Mouse (Mus musculus): ENCODE results near the gene Reep6. TPM values are rescaled to one million over a fixed set of nuclear protein-coding genes. Genes with fewer than 3 reads are reported as not detected.

Gene Reep6
- total RNA-seq, 2 experiments from 2014 or later: 13.3 to 14.8 TPM

DNA sequence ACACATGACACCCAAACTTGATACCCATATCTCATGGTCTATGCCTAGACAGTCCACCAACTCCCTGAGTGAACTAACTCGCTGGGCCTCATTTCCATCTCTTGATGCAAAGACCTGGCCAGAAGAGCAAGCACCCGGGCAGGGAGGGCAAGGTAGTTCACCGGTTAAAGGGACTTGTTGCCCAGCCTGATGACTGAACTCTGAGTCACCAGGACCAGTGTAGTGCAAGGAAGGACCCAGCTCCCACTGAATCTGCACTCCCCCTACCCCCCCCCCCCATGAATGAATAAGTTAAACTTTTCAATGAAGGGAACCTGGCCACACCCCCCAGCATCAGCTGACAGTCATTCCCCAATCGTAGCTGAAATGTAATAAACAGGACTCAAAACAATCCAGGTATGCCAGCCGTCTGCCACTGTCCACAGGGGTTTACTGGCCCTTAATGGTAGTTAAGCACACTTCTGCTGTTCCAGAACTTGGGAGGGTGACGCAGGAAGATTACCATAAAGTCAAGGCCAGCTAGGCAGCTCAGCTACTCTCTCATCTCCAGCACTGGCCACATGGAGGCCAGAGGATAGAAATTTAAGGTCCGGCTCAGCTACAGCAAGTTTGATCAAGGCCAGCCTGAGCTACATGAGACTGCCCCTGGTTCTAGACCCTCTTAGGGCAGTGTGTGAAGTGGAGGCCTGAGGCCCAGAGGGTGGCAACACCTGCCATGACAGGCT lies 53.0 kb downstream of the Reep6 start:
- intact Hi-C loops (cut with DNase I): no loop called here
- DNase-seq: no peak

DNA sequence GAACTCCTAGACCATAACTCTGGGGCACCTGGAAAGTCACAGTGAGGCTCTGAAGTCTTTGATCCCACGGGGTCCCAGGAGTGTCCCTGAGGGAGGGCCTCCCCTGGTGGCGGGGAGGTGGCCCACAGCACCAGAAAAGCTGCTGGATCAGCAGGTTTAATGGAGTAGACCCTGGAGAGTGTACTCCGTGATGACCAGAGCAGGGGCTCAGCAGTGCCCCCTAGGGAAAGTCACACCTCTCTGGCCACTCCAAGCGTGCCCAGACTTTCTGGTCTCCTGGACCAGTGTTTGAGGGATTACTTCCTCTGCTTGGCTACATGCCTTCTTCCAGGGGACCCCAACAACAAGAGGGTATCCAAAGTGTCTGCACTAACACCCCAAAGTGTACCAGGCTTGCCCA lies 53.7 kb downstream of the Reep6 start:
- intact Hi-C loops (cut with DNase I): no loop called here

DNA sequence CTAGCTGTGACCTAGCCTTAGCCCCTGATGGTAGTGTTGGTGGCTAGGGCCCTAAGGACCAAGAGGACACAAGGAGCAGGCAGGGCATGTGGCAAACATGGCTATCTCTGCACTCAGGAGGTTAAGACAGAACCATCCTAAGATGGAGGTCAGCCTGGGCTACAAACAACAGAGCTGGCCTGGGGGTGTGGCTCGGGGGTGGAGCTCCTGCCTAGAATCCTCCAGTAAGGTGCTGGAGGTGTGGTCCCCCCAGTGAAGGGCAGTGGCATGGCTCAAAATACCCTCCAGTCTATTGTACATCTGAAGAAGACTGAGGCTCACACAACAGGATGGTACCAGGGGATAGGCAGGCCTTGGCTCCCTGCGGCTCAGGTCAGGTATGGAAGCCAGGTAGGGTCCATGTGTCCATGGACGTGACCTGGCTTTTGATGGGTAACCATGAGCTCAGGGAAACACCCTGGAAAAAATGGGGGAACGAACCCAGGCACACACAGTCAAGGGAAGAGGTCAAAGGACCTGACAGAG lies 54.4 kb downstream of the Reep6 start:
- no peak for DNase-seq
- intact Hi-C loops (cut with DNase I): no loop called here

More for the DNA sequence above, 53.7 kb downstream of the Reep6 start:
- DNase-seq: no peak

DNA sequence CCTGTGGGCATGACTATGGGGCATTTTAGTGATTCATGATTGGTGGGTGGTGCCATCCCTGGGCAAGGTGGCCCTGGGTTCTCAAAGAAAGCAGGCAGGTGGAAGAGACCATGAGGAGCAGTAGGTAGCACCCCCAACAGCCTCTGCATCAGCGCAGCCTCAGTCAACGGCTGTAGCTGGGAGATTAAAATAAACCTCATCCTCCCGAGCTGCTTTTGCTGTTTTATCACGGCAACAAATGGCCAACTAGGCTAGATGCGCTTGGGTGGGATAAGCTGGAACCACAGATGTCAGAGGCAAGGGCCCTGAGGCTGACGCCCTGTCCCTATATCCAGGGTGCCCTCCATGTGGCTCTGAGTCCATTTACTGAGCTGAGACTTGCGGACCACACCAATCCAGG lies 55.0 kb downstream of the Reep6 start:
- DNase-seq: no peak
- intact Hi-C loops (cut with DNase I): no loop called here

DNA sequence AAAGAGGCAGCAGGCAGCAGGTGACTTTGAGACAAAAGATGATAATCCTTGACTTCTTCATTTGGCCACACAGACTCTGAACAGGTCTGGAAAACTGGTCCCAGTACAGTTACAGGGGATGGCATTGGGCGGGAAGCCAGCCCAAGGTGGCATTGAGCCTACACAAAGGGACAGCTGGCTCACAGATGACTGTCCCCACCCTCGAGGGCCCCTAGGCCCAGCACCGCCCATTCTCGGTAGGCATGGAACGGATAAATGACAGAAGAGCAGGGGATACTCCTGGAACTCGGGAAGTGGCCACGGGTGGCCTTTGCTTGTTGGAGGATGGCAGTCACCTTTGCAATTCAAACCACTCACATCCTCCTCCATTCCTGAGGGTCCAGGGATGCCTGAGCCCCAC lies 55.6 kb downstream of the Reep6 start:
- intact Hi-C loops (cut with DNase I): no loop called here
- DNase-seq: peak; percentile 83

Small RNAs within 50 kb of the gene (microRNA-seq; reads per million reads assigned to microRNA genes)
- gene Gm22721: not detected

Other genes starting within 250 kb of the Reep6 start
- gene Sbno2, start 224.4 kb upstream of the Reep6 start, total RNA-seq (2021): 10 to 100 TPM; 28.8 to 30.8 TPM
- gene Stk11, start 214.2 kb upstream of the Reep6 start, total RNA-seq (2021): 100 to 1,000 TPM; 100 to 111 TPM
- 100 to 1,000 TPM; 247 to 270 TPM for gene Atp5d, start 191.3 kb upstream of the Reep6 start, total RNA-seq (2021)
- gene Cbarp, start 189.1 kb upstream of the Reep6 start, total RNA-seq (2021): 100 to 1,000 TPM; 299 to 316 TPM
- gene Midn, start 181.7 kb upstream of the Reep6 start, total RNA-seq (2021): 100 to 1,000 TPM; 158 to 163 TPM
- gene Cirbp, start 164.0 kb upstream of the Reep6 start, total RNA-seq (2021): 100 to 1,000 TPM; 211 to 228 TPM
- 1 to 10 TPM; 6.0 to 6.1 TPM for gene 1600002K03Rik, start 157.0 kb upstream of the Reep6 start, total RNA-seq (2021)
- gene Efna2, start 150.5 kb upstream of the Reep6 start, total RNA-seq (2021): 10 to 100 TPM; 25.5 to 28.6 TPM
- gene Mum1, start 103.5 kb upstream of the Reep6 start, total RNA-seq (2021): 10 to 100 TPM; 53.9 to 55.2 TPM
- 100 to 1,000 TPM; 124 to 125 TPM for gene Ndufs7, start 80.8 kb upstream of the Reep6 start, total RNA-seq (2021)
- 10 to 100 TPM; 21.9 to 23.0 TPM for gene Gamt, start 68.9 kb upstream of the Reep6 start, total RNA-seq (2021)
- gene Dazap1, start 68.5 kb upstream of the Reep6 start, total RNA-seq (2021): 100 to 1,000 TPM; 136 to 145 TPM
- 100 to 1,000 TPM; 873 to 899 TPM for gene Rps15, start 37.5 kb upstream of the Reep6 start, total RNA-seq (2021)
- 100 to 1,000 TPM; 398 to 400 TPM for gene Apc2, start 34.0 kb upstream of the Reep6 start, total RNA-seq (2021)
- 10 to 100 TPM; 13.6 to 14.2 TPM for gene 2310011J03Rik, start 9.4 kb upstream of the Reep6 start, total RNA-seq (2021)
- 10 to 100 TPM in 1 of 2 experiments, 1 to 10 TPM in 1; 8.1 to 10.5 TPM for gene Pcsk4, start 455 bp upstream of the Reep6 start, total RNA-seq (2021)
- under 1 TPM; 0.56 to 0.72 TPM for gene Adamtsl5, start 18.5 kb downstream of the Reep6 start, total RNA-seq (2021)
- gene Plk5, start 26.5 kb downstream of the Reep6 start, total RNA-seq (2021): 1 to 10 TPM; 4.2 to 6.1 TPM
- 10 to 100 TPM; 75.5 to 80.1 TPM for gene Mex3d, start 57.7 kb downstream of the Reep6 start, total RNA-seq (2021)
- gene Mbd3, start 69.6 kb downstream of the Reep6 start, total RNA-seq (2021): 100 to 1,000 TPM; 138 to 147 TPM
- gene Uqcr11, start 76.9 kb downstream of the Reep6 start, total RNA-seq (2021): 100 to 1,000 TPM; 282 to 286 TPM
- gene Tcf3, start 103.7 kb downstream of the Reep6 start, total RNA-seq (2021): 10 to 100 TPM; 51.9 to 53.7 TPM
- under 1 TPM in 1 of 2 experiments, not detected in 1; 0.24 TPM for gene Onecut3, start 164.9 kb downstream of the Reep6 start, total RNA-seq (2021)
- gene Atp8b3, start 209.2 kb downstream of the Reep6 start, total RNA-seq (2021): under 1 TPM; 0.14 to 0.20 TPM
- gene Rexo1, start 231.6 kb downstream of the Reep6 start, total RNA-seq (2021): 10 to 100 TPM; 65.2 to 67.5 TPM
- gene Klf16, start 247.4 kb downstream of the Reep6 start, total RNA-seq (2021): 10 to 100 TPM; 34.1 to 35.5 TPM